Mouse (Mus musculus) left cerebral cortex, adult 2 months (tissue): ENCODE measurements around the gene Slc16a11. TPM values are rescaled to one million over a fixed set of nuclear protein-coding genes. Genes with fewer than 3 reads are reported as not detected.

Source experiments
- DNase-seq, 2 experiments: peaks; one replicate each; pipeline ENCODE4 v3.0.0; 2021 to 2022; ENCODE audit warnings: low spot score in 2 of 2, mixed read lengths in 1 of 2; ENCODE audit errors: extremely low spot score in 1 of 2
- H3K27ac ChIP-seq: fragments of 200-600 bp; 2 replicates; pipeline ENCODE4 v1.8.1; 2022
- H3K4me3 ChIP-seq: fragments of 200-600 bp; 2 replicates; pipeline ENCODE4 v1.8.1; 2022
- CTCF ChIP-seq: fragments of 200-600 bp; IDR thresholded peaks from 2 replicates; pipeline ENCODE4 v1.8.1; 2022; ENCODE audit warnings: antibody characterized with exemption, mild to moderate bottlenecking, moderate library complexity
- intact Hi-C: fragments of 180-260 bp; cut with DNase I; formaldehyde crosslinking; loops from one replicate; pipeline ENCODE4 v1.15.1; 2025
- total RNA-seq, 2 experiments: library from RNA; stranded (reverse); gene quantifications; 2 replicates each; pipeline ENCODE4 v1.2.3; 2021

Slc16a11 gene
- total RNA-seq, 2 experiments from 2014 or later: 35.7 to 36.9 TPM

- no peak overlapping the region for H3K4me3 ChIP-seq
- TF ChIP-seq CTCF: peak; percentile 65
- intact Hi-C loops: loop anchor here (2.0 kb wide), 1 partner anchor 105 kb away; no protein-coding TSS in a partner anchor
- DNase-seq: no peak
- H3K27ac ChIP-seq: no peak overlapping the region
Measured at GRCm38 (mm10) chr11:70179401-70179800, 33.2 kb upstream of the Slc16a11 start.

- Histone ChIP-seq H3K27ac (no peak overlapping the region), H3K4me3 (no peak overlapping the region)
- intact Hi-C loops: no loop called here
- TF ChIP-seq CTCF: no peak
- no peak for DNase-seq
Measured at GRCm38 (mm10) chr11:70180496-70180895, 32.1 kb upstream of the Slc16a11 start.

GRCm38 (mm10) chr11:70185120-70185519 is 27.4 kb upstream of the Slc16a11 start:
- no peak overlapping the region for H3K4me3 ChIP-seq
- TF ChIP-seq CTCF: no peak
- no peak for DNase-seq
- intact Hi-C loops: no loop called here
- H3K27ac ChIP-seq: no peak overlapping the region

- intact Hi-C loops: no loop called here
- no peak for TF ChIP-seq CTCF
- DNase-seq: no peak
- no peak overlapping the region for H3K27ac ChIP-seq
- no peak overlapping the region for H3K4me3 ChIP-seq
Measured at GRCm38 (mm10) chr11:70189319-70190134, 23.0 kb upstream of the Slc16a11 start.

GRCm38 (mm10) chr11:70191188-70191587 is 21.4 kb upstream of the Slc16a11 start:
- intact Hi-C loops: no loop called here
- Histone ChIP-seq H3K27ac (no peak overlapping the region), H3K4me3 (no peak overlapping the region)
- no peak for DNase-seq
- TF ChIP-seq CTCF: no peak

- no peak for DNase-seq
- TF ChIP-seq CTCF: no peak
- intact Hi-C loops: no loop called here
- no peak overlapping the region for H3K27ac ChIP-seq
- H3K4me3 ChIP-seq: no peak overlapping the region
Measured at GRCm38 (mm10) chr11:70192157-70192556, 20.4 kb upstream of the Slc16a11 start.

- intact Hi-C loops: no loop called here
- Histone ChIP-seq H3K4me3 (no peak overlapping the region), H3K27ac (no peak overlapping the region)
- DNase-seq: no peak
- no peak for TF ChIP-seq CTCF
Measured at GRCm38 (mm10) chr11:70193354-70194285, 18.9 kb upstream of the Slc16a11 start.

GRCm38 (mm10) chr11:70198332-70198731 is 14.2 kb upstream of the Slc16a11 start:
- DNase-seq: no peak
- no peak overlapping the region for H3K27ac ChIP-seq
- H3K4me3 ChIP-seq: no peak overlapping the region
- TF ChIP-seq CTCF: no peak
- intact Hi-C loops: no loop called here

- intact Hi-C loops: no loop called here
- Histone ChIP-seq H3K4me3 (no peak overlapping the region), H3K27ac (no peak overlapping the region)
- TF ChIP-seq CTCF: no peak
- no peak for DNase-seq
Measured at GRCm38 (mm10) chr11:70199107-70199506, 13.4 kb upstream of the Slc16a11 start.

- no peak overlapping the region for H3K27ac ChIP-seq
- no peak for TF ChIP-seq CTCF
- intact Hi-C loops: loop anchor here (2.0 kb wide), 1 partner anchor 125 kb away; no protein-coding TSS in a partner anchor
- no peak for DNase-seq
- H3K4me3 ChIP-seq: no peak overlapping the region
Measured at GRCm38 (mm10) chr11:70200036-70200608, 12.4 kb upstream of the Slc16a11 start.

GRCm38 (mm10) chr11:70201691-70202090 is 10.9 kb upstream of the Slc16a11 start:
- no peak overlapping the region for H3K27ac ChIP-seq
- H3K4me3 ChIP-seq: no peak overlapping the region
- peak; percentile 64 to 75 for DNase-seq
- peak; percentile 88 for TF ChIP-seq CTCF
- intact Hi-C loops: loop anchor here (2.0 kb wide), 1 partner anchor 127 kb away; no protein-coding TSS in a partner anchor

GRCm38 (mm10) chr11:70206801-70207200 is 5.8 kb upstream of the Slc16a11 start:
- TF ChIP-seq CTCF: no peak
- H3K4me3 ChIP-seq: no peak overlapping the region
- H3K27ac ChIP-seq: no peak overlapping the region
- intact Hi-C loops: no loop called here
- DNase-seq: no peak
